Mouse (Mus musculus) ES-Bruce4 (cell line): Measurements from ENCODE around the gene Vasn.

Source experiments
- CTCF ChIP-seq: IDR thresholded peaks from one replicate; pipeline ENCODE4 v1.8.1; 2011; ENCODE audit warnings: low read depth, low read length
- EP300 ChIP-seq: IDR thresholded peaks from 2 replicates; pipeline ENCODE4 v1.6.1; 2011; ENCODE audit warnings: low read depth, low read length; ENCODE audit not compliant: insufficient read depth
- POLR2A ChIP-seq: IDR thresholded peaks from one replicate; pipeline ENCODE4 v1.8.1; 2011; ENCODE audit warnings: low read length; ENCODE audit not compliant: insufficient read depth

DNA sequence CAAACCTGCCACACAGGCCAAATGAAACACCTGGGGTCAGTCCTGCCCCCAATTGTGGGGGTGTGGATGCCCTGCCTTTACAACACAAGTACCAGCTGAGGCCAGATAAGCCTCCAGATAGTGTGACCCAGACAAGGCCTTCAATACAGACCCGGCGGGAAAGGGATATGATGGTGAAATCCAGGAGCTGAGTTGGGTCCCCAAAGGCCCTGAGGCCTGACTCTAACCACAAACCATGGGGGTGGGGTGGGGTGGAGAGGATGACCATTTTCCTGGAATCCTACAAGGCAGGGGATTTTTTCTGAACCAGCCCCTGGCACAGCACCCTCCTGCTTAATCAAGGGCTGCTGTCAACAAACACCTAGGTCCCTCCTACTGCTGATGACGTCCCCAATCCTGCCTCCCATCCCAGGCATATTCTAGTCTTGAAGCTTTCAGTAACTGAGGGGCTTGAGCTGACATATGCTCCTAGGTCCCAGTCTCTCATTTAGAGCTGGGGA lies 800 bp upstream of the Vasn start:
- no peak for TF ChIP-seq EP300
- TF ChIP-seq CTCF: no peak
- no peak for TF ChIP-seq POLR2A
